Mouse (Mus musculus) spleen, adult 18-20 months (tissue): ENCODE results near the gene Gm3269.
"Not testable (repeated sequence)": the region's sequence is repeated elsewhere in the genome, so short reads cannot be mapped to it uniquely, and the experiment has no call there.

ENCODE experiments used
- DNase-seq, 2 experiments: peaks; one replicate each; pipeline ENCODE4 v3.0.0; 2022; ENCODE audit warnings: mixed read lengths in 2 of 2

Gene Gm3269

DNA sequence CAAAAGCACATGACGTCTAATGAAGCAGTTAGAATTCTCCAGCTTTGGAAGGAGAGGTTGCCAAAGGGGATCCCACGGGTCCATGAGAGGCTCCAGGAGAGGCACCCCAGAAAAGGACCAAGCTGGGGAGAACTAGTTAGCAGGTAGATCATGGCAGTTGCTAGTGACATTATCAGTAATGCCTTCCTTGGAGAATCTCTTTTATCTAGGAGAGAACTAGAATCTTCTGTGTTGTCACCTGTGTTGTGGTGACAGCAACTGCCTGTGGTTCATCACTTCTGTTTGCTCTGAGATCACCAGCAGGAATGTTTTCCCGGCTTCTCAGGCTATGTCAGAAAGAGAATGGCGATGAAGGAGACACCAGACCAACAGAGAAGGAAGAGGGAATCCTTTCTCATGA lies at the start of gene Gm3269:
Gene Gm3269 (plus strand): TSS at position 301 of the 400 bp plus-strand sequence.
- DNase-seq: not testable (repeated sequence)

DNA sequence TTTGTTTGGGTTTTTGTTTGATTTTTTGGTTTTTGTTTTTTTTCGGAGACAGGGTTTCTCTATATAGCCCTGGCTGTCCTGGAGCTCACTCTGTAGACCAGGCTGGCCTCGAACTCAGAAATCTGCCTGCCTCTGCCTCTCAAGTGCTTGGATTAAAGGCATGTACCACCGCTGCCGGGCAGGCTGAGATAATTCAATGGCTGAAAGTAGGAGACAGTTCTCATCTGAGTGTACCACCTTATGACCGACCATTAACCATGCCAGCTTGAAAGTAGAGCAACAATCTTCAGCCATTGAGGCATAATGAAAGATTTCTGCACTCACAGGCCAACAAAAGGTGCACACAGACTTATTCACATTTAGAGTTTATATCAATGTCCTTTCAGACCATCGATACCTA lies 31.5 kb upstream of the Gm3269 start:
- DNase-seq: peak in 1 of 2 experiments; percentile 7

DNA sequence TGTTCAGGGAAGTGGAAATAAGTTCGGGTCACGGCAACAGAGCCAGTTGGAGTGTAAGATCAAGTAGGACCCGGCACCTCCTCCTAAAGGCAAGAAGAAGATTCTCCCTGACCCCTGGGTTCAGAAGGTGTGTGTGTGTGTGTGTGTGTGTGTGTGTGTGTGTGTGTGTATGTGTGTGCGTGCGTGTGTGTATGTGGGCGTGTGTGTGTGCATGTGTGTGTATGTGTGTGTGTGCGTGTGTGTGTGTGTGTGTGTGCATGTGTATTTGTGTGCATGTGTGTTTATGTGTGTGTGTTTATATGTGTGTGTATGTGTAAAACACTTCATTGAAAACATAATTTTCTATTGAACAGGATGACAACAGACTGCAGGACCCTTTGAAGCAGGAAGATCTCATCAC lies 16.0 kb upstream of the Gm3269 start:
- DNase-seq: peak in 1 of 2 experiments; percentile 3

DNA sequence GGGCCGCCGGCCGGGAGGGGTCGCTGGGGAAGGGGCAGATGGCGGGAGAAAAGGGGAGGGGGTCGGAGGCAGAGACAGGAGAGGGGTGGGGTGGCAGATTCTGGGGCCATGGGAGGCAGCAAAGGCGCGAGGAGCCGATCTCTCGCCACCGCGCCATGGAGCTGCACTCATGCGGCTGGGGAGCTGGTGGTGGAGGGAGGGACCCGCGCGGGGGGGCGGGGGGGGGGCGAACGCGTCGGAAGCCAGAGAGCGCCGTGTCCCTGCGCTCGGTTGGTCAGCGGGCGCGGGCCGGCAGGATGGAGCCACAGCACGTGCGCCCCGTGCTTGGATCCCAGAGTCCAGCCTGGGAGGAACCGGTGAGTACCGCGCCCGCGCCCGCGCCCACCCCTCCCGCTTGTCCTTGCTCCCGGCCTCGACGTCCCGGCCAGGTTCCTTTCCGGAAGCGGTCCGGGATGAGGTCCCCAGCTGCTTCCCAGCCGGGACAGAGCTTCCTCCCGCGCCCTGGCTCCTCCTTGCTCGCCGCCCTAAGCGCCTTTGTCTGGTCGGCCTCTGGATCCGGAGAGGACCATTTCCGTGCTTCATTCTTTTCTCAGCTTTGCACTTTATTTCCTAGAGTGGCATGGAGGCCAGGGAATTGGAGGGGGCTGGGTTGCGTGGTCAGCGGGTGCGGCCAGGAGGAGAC lies 17.5 kb downstream of the Gm3269 start, which contains the start of gene Gm3264:
Gene Gm3264 (plus strand): TSS at position 278 of the 682 bp plus-strand sequence.
- peak in 1 of 2 experiments; percentile 1 for DNase-seq

DNA sequence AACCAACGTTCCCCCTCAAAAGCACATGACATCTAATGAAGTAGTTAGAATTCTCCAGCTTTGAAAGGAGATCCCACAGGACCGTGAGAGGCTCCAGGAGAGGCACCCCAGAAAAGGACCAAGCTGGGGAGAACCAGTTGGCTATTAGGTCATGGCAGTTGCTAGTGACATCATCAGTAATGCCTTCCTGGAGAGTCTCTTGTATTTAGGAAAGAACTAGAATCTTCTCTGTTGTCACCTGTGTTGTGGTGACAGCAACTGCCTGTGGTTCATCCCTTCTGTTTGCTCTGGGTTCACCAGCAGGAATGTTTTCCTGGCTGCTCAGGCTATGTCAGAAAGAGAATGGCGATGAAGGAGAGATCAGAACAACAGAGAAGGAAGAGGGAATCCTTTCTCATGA lies 54.2 kb downstream of the Gm3269 start, which contains the start of gene Gm3278:
Gene Gm3278 (plus strand): TSS at position 301 of the 400 bp plus-strand sequence.
- DNase-seq: not testable (repeated sequence)
